Mouse (Mus musculus) thymus, adult 2 months (tissue): ENCODE measurements around the gene Smyd4. TPM values are rescaled to one million over a fixed set of nuclear protein-coding genes. Genes with fewer than 3 reads are reported as not detected.

Experiments
- DNase-seq: peaks from one replicate; pipeline ENCODE4 v3.0.0; 2021
- H3K27ac ChIP-seq: fragments of 200-500 bp; 2 replicates; pipeline ENCODE4 v1.5.1; 2012; ENCODE audit warnings: low read length, control low read depth; ENCODE audit not compliant: control insufficient read depth, insufficient read depth
- H3K27me3 ChIP-seq: fragments of 200-500 bp; 2 replicates; pipeline ENCODE4 v1.6.1; 2012; ENCODE audit warnings: mild to moderate bottlenecking, low read length, moderate library complexity, mixed read lengths; ENCODE audit not compliant: control insufficient read depth, insufficient read depth
- H3K36me3 ChIP-seq: fragments of 200-500 bp; 2 replicates; pipeline ENCODE4 v1.6.1; 2012; ENCODE audit warnings: mild to moderate bottlenecking, low read length, moderate library complexity; ENCODE audit not compliant: control insufficient read depth, insufficient read depth
- H3K4me1 ChIP-seq: fragments of 200-500 bp; replicated peaks from 2 replicates; pipeline ENCODE4 v1.6.1; 2012; ENCODE audit warnings: low read length; ENCODE audit not compliant: control insufficient read depth, insufficient read depth
- H3K4me3 ChIP-seq: fragments of 200-500 bp; 2 replicates; pipeline ENCODE4 v1.5.1; 2012; ENCODE audit warnings: mild to moderate bottlenecking, low read length, control low read depth, moderate library complexity; ENCODE audit not compliant: control insufficient read depth, insufficient read depth
- CTCF ChIP-seq: fragments of 200-500 bp; IDR thresholded peaks from 2 replicates; pipeline ENCODE4 v1.5.1; 2012; ENCODE audit warnings: mild to moderate bottlenecking, control low read depth, low read length, moderate library complexity, borderline replicate concordance; ENCODE audit not compliant: control insufficient read depth, poor library complexity, insufficient read depth; ENCODE audit errors: extremely low read depth
- POLR2A ChIP-seq: fragments of 200-500 bp; IDR thresholded peaks from 2 replicates; pipeline ENCODE4 v1.6.1; 2012; ENCODE audit warnings: mild to moderate bottlenecking, low read length, control low read depth, moderate library complexity; ENCODE audit not compliant: control insufficient read depth, poor library complexity, insufficient read depth; ENCODE audit errors: extremely low read depth
- WGBS: fragments of 180-500 bp; shearing (Covaris S2); methylation state at CpG from one replicate; pipeline ENCODE4 v1.1.7; 2018; 5-methylcytosine and 5-hydroxymethylcytosine counted together
- polyA plus RNA-seq: library from polyadenylated mRNA; depleted of rRNA; stranded (reverse); fragments of >200 nt; gene quantifications from 2 replicates; pipeline ENCODE4 v1.2.3, GENCODE M21; 2012

Smyd4 gene
- polyA plus RNA-seq, 1 experiment, result 5.6 TPM

DNA sequence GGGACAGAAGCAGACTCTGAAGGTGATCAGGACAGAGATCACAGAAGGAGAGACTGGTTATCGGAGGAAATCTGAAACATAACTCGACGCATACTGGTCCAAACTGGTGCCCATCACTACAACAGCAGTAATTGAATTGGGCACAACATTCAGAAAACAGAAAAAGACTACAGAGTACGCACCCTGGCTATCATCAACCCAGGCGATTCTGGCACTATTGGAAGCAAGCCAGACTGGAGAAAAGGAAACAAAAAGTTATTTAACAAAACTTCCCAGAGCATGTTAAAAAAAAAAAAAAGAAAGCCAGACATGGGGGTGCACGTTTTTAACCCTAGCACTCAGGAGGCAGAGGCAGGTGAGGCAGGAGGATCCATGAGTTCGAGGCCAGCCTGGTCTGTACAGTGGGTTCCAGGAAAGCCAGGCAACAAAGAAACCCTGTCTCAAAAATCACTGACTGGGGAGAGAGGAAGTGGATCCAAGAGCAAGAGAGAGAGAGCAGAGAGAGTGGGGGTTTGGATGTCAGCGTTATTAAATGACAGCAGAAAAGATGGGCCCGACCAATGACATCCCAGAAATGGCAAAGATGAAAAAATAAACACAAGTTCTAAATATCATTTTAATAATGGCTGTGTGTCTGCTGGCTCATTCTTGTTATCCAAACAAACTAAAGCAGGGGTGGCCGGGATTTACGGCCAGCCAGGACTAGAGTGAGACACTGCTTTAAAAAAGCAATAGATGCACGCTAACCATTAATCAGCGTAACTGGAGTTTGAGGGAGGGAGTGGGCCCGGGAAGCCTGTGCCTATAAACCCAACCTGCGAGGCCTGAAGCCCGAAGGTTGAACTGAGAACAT is 22.9 kb upstream of the Smyd4 start:
- WGBS, result 92% methylated on average over 16 of the region's 16 CpGs
- Histone ChIP-seq H3K27me3 (no peaks in the 10 kb centered on the region), H3K4me3 (no peak overlapping the region), H3K4me1 (peaks cover 22% of the 10 kb centered on the region), H3K27ac (no peak overlapping the region), H3K36me3 (no peaks in the 10 kb centered on the region)
- TF ChIP-seq POLR2A (no peak), CTCF (no peak)
- no peak for DNase-seq

DNA sequence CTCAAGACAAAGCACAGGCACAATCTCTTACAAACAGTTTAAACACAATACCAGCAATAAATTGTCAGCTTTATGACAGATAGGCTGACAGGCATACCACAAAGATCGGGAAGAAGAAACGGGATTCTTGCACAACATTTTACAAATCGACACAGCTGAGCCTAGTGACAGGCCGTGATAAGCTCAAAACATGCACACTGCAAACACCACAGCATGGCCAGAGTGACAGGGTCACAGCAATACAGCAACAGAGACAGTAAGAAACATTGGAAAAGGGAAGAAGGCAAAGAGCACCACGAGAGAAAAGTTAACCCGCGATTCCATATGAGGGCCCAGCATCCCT is 22.3 kb upstream of the Smyd4 start:
- H3K27me3 ChIP-seq, result no peaks in the 10 kb centered on the region
- no peak overlapping the region for H3K4me3 ChIP-seq
- peaks cover 18% of the 10 kb centered on the region for H3K4me1 ChIP-seq
- H3K36me3 ChIP-seq, result no peaks in the 10 kb centered on the region
- WGBS, result 95% methylated on average over 7 of the region's 7 CpGs
- no peak overlapping the region for H3K27ac ChIP-seq
- DNase-seq, result no peak
- no peak for TF ChIP-seq POLR2A
- no peak for TF ChIP-seq CTCF

GRCm38 (mm10) chr11:75336676-75337075 is 11.6 kb upstream of the Smyd4 start:
- H3K27ac ChIP-seq, result peak overlapping the region; percentile 83
- peaks cover 19% of the 10 kb centered on the region for H3K4me1 ChIP-seq
- no peaks in the 10 kb centered on the region for H3K27me3 ChIP-seq
- H3K4me3 ChIP-seq, result no peak overlapping the region
- peaks cover 42% of the 10 kb centered on the region for H3K36me3 ChIP-seq
- DNase-seq, result peak; percentile 49
- WGBS, result 31% methylated on average over 8 of the region's 8 CpGs
- TF ChIP-seq CTCF, result no peak
- TF ChIP-seq POLR2A, result 0 out of 2 replicates have a peak, but pooled peaks have one; percentile 22

- peak overlapping the region; percentile 83 for H3K27ac ChIP-seq
- no peaks in the 10 kb centered on the region for H3K27me3 ChIP-seq
- peaks cover 42% of the 10 kb centered on the region for H3K36me3 ChIP-seq
- H3K4me3 ChIP-seq, result no peak overlapping the region
- no peak for DNase-seq
- TF ChIP-seq CTCF, result no peak
- no peak for TF ChIP-seq POLR2A
- peaks cover 19% of the 10 kb centered on the region for H3K4me1 ChIP-seq
- WGBS, result 72% methylated on average over 7 of the region's 7 CpGs
Measured at GRCm38 (mm10) chr11:75337246-75337645, 11.0 kb upstream of the Smyd4 start.

DNA sequence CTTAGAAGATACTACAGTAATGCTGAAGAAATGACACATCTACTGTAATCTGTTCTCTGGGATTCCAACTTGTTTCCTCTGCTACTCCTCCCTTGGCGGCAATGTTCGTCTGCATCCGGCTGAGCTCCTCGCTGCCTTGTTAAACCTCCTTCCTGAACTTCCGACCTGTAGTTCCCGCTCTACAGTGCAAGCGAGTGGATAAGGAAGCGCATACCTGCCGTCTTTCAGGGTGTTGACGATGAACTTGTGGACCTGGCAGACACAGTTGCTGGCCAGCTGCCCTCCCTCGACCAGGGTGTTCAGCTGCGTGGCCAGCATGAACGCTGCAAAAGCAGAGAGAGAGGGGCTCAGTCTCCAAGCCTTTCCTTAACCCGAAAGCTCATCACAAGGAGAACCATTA is 8.2 kb upstream of the Smyd4 start:
- H3K27me3 ChIP-seq, result no peaks in the 10 kb centered on the region
- over 99% methylated on average over 14 of the region's 14 CpGs for WGBS
- no peak overlapping the region for H3K4me3 ChIP-seq
- no peak overlapping the region for H3K27ac ChIP-seq
- H3K4me1 ChIP-seq, result peaks cover 26% of the 10 kb centered on the region
- DNase-seq, result no peak
- TF ChIP-seq POLR2A (no peak), CTCF (no peak)
- peaks cover 32% of the 10 kb centered on the region for H3K36me3 ChIP-seq

GRCm38 (mm10) chr11:75340698-75341345 is 7.4 kb upstream of the Smyd4 start:
- peaks cover 31% of the 10 kb centered on the region for H3K36me3 ChIP-seq
- WGBS, result 96% methylated on average over 12 of the region's 12 CpGs
- TF ChIP-seq POLR2A (no peak), CTCF (no peak)
- H3K27ac ChIP-seq, result no peak overlapping the region
- peaks cover 25% of the 10 kb centered on the region for H3K4me1 ChIP-seq
- DNase-seq, result no peak
- H3K27me3 ChIP-seq, result no peaks in the 10 kb centered on the region
- no peak overlapping the region for H3K4me3 ChIP-seq
